Mouse (Mus musculus) embryonic fibroblast, embryonic 13.5 days (primary cell): ENCODE results near the gene Bphl.

Source experiments
- CTCF ChIP-seq: IDR thresholded peaks from 2 replicates; pipeline ENCODE4 v1.5.1; 2011; ENCODE audit warnings: mild to moderate bottlenecking, control low read depth, low read length, moderate library complexity, borderline replicate concordance; ENCODE audit not compliant: insufficient read depth
- POLR2A ChIP-seq: IDR thresholded peaks from 2 replicates; pipeline ENCODE4 v1.6.1; 2011; ENCODE audit warnings: low read depth, mild to moderate bottlenecking, control low read depth, low read length, moderate library complexity

DNA sequence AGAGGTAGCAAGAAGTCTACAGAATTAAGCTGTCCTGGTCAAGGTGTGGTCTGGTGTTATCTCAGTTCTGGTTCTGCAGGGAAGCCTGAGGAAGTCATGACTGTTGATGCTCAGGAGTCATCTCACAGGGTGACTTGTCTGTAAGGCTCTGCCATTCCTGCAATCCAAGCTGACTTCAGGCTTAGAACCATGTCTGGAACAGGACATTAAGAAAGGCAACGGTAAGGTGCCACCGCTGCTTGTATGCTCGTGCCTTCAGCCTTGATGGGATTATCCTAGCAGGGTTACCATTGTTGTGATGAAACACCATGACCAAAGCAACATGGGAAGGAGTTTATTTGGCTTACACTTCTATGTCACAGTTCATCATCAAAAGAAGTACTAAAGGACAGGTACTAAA, 10.1 kb downstream of the Bphl start:
- TF ChIP-seq CTCF (no peak), POLR2A (no peak)
